Mouse (Mus musculus) urinary bladder, adult 18-20 months (tissue): ENCODE results near the gene Amacr.
A peak's percentile ranks its signal among the peaks of the same experiment; 100 is the strongest.
"Not testable (repeated sequence)": the region's sequence is repeated elsewhere in the genome, so short reads cannot be mapped to it uniquely, and the experiment has no call there.

Experiments
- DNase-seq, 2 experiments: peaks; one replicate each; pipeline ENCODE4 v3.0.0; 2022; ENCODE audit warnings: low spot score in 2 of 2, mixed read lengths in 2 of 2

Amacr gene

DNA sequence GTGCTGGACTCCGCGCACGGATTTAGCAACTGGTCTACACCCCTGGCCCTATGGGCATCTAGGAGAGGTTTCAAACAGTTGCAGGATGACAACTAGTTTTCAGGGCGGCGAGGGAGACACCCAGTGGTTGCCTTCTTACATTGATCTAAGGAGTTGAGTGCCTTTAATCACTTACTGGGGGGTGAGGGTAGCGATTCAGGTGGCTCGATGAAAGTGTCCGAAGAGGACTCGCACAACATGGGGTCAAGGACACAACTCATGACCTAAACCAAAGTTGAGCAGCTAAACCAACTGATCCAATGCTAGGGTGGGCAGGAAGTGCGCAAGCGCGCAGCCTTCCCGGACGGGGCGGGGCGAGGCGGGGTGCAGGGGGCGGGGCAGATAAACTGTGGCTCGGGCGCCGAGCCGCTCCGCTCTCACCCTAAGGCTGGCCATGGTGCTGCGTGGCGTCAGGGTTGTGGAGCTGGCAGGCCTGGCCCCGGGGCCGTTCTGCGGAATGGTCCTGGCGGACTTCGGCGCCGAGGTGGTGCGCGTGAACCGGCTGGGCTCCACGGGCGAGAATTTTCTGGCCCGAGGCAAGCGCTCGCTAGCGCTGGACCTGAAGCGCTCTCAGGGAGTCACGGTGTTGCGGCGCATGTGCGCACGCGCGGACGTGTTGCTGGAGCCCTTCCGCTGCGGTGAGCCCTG is at the start of gene Amacr:
Amacr (plus strand) TSS at position 380 of the 687 bp plus-strand sequence.
- peak; percentile 81 to 91 for DNase-seq

DNA sequence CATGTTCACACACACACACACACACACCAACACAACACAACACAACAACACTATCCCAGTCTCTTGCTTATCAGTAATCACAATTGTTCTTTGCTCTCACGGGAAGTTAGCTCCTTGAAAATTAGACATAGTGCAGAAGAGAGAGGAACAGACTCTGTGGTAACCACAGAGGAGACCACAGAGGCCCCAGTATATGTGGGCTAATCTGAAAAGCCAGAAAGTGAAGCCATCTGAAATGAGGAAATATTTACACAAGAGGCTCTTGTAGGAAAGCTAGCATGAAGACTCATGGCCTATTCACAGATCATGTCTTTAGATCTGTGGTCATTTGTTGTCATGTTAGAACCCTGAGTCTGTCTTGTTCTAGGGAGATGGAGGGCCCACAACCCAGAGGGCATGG is 47.6 kb upstream of the Amacr start:
- DNase-seq = no peak

- no peak for DNase-seq
Measured at GRCm38 (mm10) chr15:10940148-10941108, 41.1 kb upstream of the Amacr start.

- DNase-seq = no peak
Measured at GRCm38 (mm10) chr15:10941901-10942300, 39.7 kb upstream of the Amacr start.

DNA sequence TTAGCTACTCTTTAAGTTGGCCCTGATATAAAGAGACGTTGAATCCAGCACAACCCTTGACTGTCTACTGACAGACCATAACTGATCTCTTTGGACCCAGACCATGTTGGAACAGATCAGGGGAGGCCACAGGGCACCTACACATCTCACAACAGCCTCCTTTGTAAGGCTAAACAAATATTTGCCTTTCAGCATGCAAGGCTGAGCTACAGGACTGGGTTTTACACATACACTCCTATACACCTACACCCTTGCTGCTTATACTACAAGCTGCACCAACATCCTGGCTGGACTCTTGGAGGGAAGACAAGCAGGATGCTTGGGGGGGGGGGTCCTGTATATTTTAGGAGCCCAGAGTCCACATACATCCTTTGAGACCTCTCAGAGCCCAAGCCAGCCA is 33.7 kb upstream of the Amacr start:
- no peak for DNase-seq

GRCm38 (mm10) chr15:10951951-10952759 is 29.4 kb upstream of the Amacr start, which contains the start of gene C1qtnf3:
Gene C1qtnf3 (plus strand): TSS chr15:10952332.
- no peak for DNase-seq

- DNase-seq = no peak
Measured at GRCm38 (mm10) chr15:10952760-10953305, 28.7 kb upstream of the Amacr start.

DNA sequence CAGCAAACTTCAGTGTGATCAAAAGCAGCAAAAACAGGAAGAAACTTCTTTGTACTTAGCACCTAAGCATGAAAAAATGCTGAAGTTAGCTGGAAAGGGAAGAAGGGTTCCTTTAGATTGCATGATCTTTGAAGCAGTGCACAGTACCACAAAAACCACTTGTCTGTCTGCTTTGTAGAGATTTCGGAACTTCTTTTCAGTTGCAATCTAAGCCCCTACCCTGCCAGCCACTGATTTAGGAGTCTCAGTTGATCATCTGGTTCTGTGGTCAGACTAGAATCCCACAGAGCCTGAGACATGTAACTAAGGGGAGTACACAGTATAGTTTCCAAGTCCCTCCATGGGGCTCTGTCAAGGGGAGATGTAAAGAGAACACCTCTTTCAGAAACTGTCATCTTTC is 28.1 kb upstream of the Amacr start:
- no peak for DNase-seq

GRCm38 (mm10) chr15:10954381-10955016 is 27.1 kb upstream of the Amacr start:
- no peak for DNase-seq

GRCm38 (mm10) chr15:10955156-10955555 is 26.4 kb upstream of the Amacr start:
- DNase-seq = no peak

DNA sequence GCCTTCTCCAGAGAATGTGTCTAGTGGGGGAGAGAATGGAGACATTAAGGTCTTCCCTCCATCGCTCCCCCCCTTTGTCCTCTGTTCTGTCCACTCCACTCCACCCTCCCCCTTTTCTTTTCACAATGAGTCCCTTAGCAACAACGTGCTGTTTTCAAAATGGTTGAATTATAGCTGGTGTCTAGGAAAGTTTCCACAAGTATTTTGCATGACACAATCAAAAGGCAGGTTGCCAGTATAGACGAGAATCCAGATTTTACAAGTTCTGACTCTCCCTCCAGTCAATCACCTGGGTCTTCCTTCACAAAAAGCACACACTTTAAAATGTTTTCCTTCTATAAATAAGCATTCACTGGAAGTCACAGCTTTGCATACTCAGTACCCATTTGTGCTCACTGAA is 24.9 kb upstream of the Amacr start:
- no peak for DNase-seq

DNA sequence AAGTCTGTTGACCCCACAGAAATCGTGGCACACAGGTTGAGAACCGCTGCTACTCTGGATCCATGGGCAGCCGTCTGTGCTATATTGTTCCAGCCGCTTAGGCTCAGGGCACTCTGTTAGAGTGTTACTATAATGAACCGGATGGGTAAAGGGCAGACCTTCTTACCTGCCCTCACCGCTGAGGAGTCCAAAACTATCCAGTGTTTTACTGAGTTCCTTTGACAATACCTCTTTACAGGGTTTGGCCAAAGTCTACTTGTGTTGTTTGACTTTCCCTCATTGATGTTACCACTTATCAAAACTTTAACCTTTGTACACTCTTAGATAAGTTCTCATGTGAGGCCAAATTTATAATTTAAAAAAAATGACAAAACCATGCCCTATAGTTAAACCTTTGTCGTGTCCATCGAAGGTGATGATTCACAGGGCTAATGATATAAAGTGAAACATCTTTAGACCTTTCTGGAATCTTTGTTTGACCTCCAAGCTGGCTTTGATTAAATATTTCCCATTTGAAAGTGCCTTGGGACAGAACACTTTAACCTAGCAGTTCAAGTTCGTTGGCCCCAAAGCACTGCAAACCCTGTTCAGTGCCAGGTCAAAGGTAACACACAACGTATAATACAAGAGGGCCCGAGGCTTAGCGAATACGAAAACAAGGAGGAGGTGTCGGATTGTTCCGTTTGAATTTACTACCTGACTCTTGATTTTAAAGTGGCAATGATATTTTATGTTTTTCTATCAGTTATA is 22.1 kb upstream of the Amacr start:
- DNase-seq = no peak

GRCm38 (mm10) chr15:10960267-10960666 is 21.3 kb upstream of the Amacr start:
- DNase-seq = no peak

DNA sequence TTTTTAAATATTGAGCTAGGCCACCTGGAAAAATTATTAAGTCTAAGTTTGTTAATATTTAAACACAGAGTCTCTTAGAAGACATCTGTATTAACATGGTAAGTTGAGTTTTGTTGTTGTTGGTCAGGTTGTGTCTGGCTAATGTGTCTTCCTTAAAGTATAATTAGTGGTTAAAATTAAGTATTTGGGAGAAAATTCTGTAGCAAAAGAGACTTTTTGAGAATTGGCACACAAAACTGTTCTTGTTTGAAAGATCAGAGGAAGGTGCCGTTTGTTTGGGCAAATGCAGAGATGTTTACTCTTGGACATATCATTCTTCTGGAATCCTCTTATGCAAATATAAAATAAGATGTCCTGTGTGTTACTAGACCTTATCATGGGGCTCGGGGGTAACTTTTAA is 19.0 kb upstream of the Amacr start:
- no peak for DNase-seq

DNA sequence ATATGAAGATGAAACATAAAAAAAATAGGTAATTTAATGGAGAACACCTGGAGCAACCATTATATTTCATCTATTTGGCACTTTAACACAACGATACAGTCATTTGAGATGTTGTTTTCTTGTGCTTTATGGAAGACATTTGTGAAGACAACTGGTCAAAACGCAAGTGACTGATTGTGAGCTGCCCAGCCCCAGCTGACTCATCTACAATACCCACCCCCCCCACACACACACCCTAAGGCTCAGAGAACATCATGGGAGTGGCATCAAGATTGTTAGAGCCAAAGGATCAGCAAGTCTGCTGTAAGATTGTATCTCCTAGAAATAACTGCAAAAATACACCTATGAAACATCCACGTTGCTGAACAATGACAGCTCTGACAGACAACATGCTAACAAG is 12.1 kb upstream of the Amacr start:
- DNase-seq = no peak

DNA sequence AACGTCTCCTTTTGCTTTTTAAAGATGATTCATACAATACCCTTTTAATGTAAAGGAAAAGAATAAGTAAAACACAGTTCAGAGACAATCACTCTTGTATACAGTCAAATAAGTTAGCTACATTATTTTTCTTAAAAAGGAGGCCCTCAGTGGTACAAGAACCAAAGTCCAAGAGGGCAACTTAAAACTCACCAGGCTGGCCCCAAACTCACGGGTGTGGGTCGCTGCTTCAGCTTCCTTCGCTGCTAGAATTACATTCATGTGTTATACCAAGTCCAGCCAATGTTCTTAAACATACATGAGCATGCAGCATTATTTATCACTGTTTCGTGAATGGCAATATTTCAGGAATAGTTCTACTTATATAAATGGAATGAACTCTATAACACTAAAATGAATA is 10.8 kb upstream of the Amacr start:
- DNase-seq = no peak

- DNase-seq = no peak
Measured at GRCm38 (mm10) chr15:10977151-10977550, 4.4 kb upstream of the Amacr start.

GRCm38 (mm10) chr15:10980712-10981111 is 844 bp upstream of the Amacr start:
- DNase-seq = no peak

GRCm38 (mm10) chr15:10982064-10982435 is 494 bp downstream of the Amacr start:
- DNase-seq = no peak

GRCm38 (mm10) chr15:10985756-10986155 is 4.2 kb downstream of the Amacr start:
- no peak for DNase-seq

DNA sequence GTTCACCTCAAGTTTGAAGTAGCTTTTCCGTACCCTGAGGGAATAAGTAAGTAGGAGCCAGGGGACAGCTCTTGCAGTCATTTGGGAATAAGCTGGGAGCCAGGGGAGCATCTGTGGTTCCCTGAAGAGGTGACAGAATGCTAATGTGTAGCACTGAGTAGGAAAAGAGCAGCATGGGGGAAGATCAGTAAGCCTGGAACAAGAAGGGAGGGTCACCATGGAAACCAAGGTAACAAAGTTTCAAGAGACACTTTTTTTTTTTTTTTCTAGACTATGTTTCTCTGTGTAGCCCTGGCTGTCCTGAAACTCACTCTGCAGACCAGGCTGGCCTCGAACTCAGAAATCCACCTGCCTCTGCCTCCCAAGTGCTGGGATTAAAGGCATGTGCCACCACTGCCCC is 4.9 kb downstream of the Amacr start:
- DNase-seq = not testable (repeated sequence)
